In the genomic region with DNA sequence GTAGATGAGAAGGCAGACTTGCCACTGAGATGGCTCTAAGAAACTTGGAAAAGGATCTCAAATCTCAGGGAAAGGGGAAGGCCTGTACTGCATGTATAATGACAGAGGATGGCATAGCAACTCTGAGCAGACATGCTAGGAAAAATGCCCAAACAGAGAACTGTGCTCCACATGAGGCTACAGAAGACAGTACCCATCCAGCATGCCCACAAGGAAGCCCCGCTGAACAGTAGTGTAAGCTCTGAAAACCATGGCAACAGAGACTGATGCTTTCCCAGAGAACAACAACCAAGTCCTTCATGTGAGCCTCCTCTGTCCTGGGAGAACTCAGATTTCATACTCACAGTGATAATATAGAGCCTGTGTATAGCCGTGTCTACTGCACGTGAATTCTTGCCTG, we compare ENCODE assay signal across 27 mouse cellular contexts. TPM values are rescaled to one million over a fixed set of nuclear protein-coding genes. Genes with fewer than 3 reads are reported as not detected.
"Had no signal": no experiment of that assay in that cellular context is flagged by ENCODE, and none has a peak within 500 bp of the region (broad histone marks: within the 10 kb centered on the region; RNA-seq: fewer than 3 reads in every experiment).

No protein-coding gene starts in this region.

- H3K27me3 ChIP-seq: embryonic facial prominence, embryonic 12.5 days; embryonic facial prominence, embryonic 13.5 days; embryonic facial prominence, embryonic 15.5 days; forebrain, embryonic 12.5 days; forebrain, embryonic 13.5 days; forebrain, embryonic 15.5 days had no signal

- H3K27ac ChIP-seq: embryonic facial prominence, embryonic 10.5 days; embryonic facial prominence, embryonic 12.5 days; embryonic facial prominence, embryonic 13.5 days; embryonic facial prominence, embryonic 15.5 days; forebrain, embryonic 10.5 days; forebrain, embryonic 12.5 days; forebrain, embryonic 13.5 days; forebrain, embryonic 15.5 days; gastrocnemius, adult 2 months; heart, adult 2 months had no signal

- H3K4me1 ChIP-seq: embryonic facial prominence, embryonic 10.5 days; embryonic facial prominence, embryonic 12.5 days; embryonic facial prominence, embryonic 13.5 days; embryonic facial prominence, embryonic 15.5 days; forebrain, embryonic 10.5 days; forebrain, embryonic 12.5 days; forebrain, embryonic 13.5 days had no signal

- DNase-seq: cerebellum, adult 2 months; cerebellum, adult 8-10 months; cerebellum, adult 9-10 months; cerebellum, adult 9-11 months; cerebellum, postnatal 10 days; cerebellum, postnatal 14 days; cerebellum, postnatal 25 days; cerebellum, postnatal 36 days; embryo, embryonic 11 days; gastrocnemius, adult 2 months; gastrocnemius, postnatal 10 days; gastrocnemius, postnatal 14 days; gastrocnemius, postnatal 25 days; gastrocnemius, postnatal 36 days; heart, adult 11 months; heart, adult 18-20 months; heart, adult 2 months had no signal

- H3K9ac ChIP-seq: embryonic facial prominence, embryonic 12.5 days; embryonic facial prominence, embryonic 13.5 days; embryonic facial prominence, embryonic 15.5 days; forebrain, embryonic 12.5 days; forebrain, embryonic 13.5 days; forebrain, embryonic 15.5 days had no signal

- H3K4me3 ChIP-seq: embryonic facial prominence, embryonic 10.5 days; embryonic facial prominence, embryonic 12.5 days; embryonic facial prominence, embryonic 13.5 days; embryonic facial prominence, embryonic 15.5 days; erythroblast, embryonic 14.5 days; forebrain, embryonic 10.5 days; forebrain, embryonic 12.5 days; forebrain, embryonic 13.5 days; forebrain, embryonic 15.5 days; gastrocnemius, adult 2 months; heart, adult 2 months had no signal

- H3K36me3 ChIP-seq: embryonic facial prominence, embryonic 10.5 days; embryonic facial prominence, embryonic 12.5 days; embryonic facial prominence, embryonic 13.5 days; embryonic facial prominence, embryonic 15.5 days; forebrain, embryonic 10.5 days; forebrain, embryonic 12.5 days; forebrain, embryonic 15.5 days had no signal

- H3K4me2 ChIP-seq: embryonic facial prominence, embryonic 12.5 days; embryonic facial prominence, embryonic 13.5 days; embryonic facial prominence, embryonic 15.5 days; forebrain, embryonic 12.5 days; forebrain, embryonic 13.5 days; forebrain, embryonic 15.5 days had no signal

- ATAC-seq: forebrain, embryonic 13.5 days; forebrain, embryonic 14.5 days; forebrain, embryonic 15.5 days had no signal

- H3K9me3 ChIP-seq: embryonic facial prominence, embryonic 10.5 days; embryonic facial prominence, embryonic 12.5 days; embryonic facial prominence, embryonic 13.5 days; embryonic facial prominence, embryonic 15.5 days; forebrain, embryonic 10.5 days; forebrain, embryonic 12.5 days; forebrain, embryonic 13.5 days; forebrain, embryonic 15.5 days had no signal

RNA-seq across cellular contexts. Expression of a gene that starts 50.7 kb away (rescaled TPM):
- polyA plus RNA-seq: erythroblast, embryonic 14.5 days had no signal
